Mouse (Mus musculus) leukemia stem cell, adult 10-12 weeks (primary cell): ENCODE measurements around the gene Clns1a. TPM values are rescaled to one million over a fixed set of nuclear protein-coding genes. Genes with fewer than 3 reads are reported as not detected.

ENCODE experiments used
- polyA plus RNA-seq: library from polyadenylated mRNA; stranded (reverse); fragments of >175 nt; gene quantifications from 2 replicates; pipeline ENCODE4 v1.2.3, GENCODE M21; 2012; ENCODE audit warnings: low replicate concordance

Clns1a gene
- 20.4 and 34.6 TPM in 2 replicates for polyA plus RNA-seq

DNA sequence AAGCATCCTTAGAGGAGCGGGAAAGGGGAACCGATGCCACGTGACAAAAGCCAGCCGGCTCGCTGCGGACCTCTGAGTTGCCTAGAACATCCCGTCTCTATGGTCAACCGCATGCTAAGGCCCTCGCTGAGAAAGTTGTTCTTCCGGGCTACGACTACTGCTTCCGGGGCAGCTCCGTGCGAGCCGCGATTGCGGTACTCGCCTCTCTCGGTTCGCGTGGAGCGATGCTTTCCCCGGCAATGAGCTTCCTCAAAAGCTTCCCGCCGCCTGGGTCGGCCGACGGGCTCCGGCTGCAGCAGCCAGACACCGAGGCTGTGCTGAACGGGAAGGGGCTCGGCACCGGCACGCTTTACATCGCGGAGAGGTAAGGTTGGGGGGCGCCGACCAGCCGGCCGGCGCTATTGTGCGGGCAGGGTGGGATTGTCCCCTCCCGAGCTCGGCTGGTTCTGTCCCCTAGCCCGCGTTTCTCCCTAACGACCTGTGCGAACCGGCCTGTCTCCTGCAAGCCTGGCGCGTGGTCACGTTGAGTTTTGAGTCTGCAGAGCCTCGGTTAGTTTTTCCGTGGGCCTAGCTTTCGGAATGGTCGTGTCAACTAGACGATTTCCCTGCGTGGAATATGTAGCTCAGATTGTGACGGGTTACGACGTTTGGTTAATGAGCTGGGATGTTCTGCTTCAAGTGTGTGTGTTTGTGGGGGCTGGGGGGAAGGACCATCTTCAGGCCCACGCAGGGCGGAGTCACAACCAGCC is at the start of gene Clns1a:
Gene Clns1a (plus strand): TSS at position 129 of the 749 bp plus-strand sequence.

DNA sequence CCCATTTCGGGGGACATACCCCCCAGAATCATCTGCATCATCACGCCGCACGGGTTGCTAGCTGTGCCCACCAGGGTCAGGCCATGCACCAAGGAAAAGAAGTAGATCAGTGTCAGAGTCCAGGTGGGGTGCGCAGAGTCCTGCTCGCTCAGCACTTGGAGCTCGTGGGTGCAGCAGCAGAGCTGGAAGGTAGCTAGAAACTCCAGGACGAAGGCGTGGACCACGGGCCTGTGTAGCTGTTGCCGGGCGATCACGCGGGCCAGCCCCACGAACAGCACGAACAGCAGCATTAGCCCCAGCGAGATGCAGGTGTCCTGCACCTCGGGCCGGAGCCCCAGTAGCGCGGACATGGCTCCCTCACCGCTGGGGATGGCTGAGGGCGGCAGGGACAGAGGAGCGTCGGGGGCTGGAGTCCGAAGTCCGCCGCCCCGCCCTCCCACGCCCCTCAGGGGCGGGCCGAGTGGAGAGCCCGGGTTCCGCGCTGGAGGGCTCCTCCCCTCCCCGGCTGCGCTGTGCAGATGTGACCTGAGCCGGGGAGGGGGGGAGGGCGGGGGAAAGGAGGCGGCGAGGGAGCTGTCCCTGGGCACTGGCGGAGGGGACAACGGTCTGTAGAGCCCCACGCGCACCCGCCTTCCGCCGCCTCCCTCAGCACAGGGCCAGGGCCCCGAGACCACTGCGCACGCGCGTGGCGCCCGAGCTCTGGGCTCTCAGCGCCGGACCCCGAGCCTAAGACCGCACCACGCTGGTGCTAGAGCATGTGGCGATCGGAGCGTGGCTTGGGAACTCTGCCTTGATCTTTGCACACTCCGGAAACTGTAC is 41.4 kb downstream of the Clns1a start, which contains the start of gene Aqp11:
Gene Aqp11 (minus strand): TSS at position 652 of the 819 bp plus-strand sequence.

Other genes with a start within 250 kb of the Clns1a start
- gene Kctd14, start 245.3 kb upstream of the Clns1a start, polyA plus RNA-seq: 0.91 and 1.2 TPM in 2 replicates
- 2.5 and 3.5 TPM in 2 replicates for gene Ints4, start 215.7 kb upstream of the Clns1a start, polyA plus RNA-seq
- gene Aamdc, start 117.1 kb upstream of the Clns1a start, polyA plus RNA-seq: 2.6 TPM in 1 of 2 replicates, not detected in the other
- gene Rsf1, start 116.7 kb upstream of the Clns1a start, polyA plus RNA-seq: 4.4 and 5.8 TPM in 2 replicates
- gene Aqp11, start 41.7 kb downstream of the Clns1a start, polyA plus RNA-seq: 0.92 and 3.6 TPM in 2 replicates
- gene Pak1, start 91.9 kb downstream of the Clns1a start, polyA plus RNA-seq: 3.2 and 8.1 TPM in 2 replicates
- not detected in 2 replicates for gene Gdpd4, start 223.3 kb downstream of the Clns1a start, polyA plus RNA-seq